Mouse (Mus musculus) liver, postnatal 0 days (tissue): ENCODE data around the gene Dpep3.

Experiments used
- CTCF ChIP-seq: sonication (generic); IDR thresholded peaks from 2 replicates; pipeline ENCODE4 v1.5.1; 2016; ENCODE audit warnings: antibody characterized with exemption, low read depth
- EP300 ChIP-seq: IDR thresholded peaks from 2 replicates; pipeline ENCODE4 v1.6.1; 2016; ENCODE audit warnings: antibody characterized with exemption, low read depth, mild to moderate bottlenecking

GRCm38 (mm10) chr8:105993226-105993625 lies 14.0 kb upstream of the Dpep3 start:
- no peak for TF ChIP-seq CTCF
- no peak for TF ChIP-seq EP300
